Mouse (Mus musculus): ENCODE results near the gene Atp4a. TPM values are rescaled to one million over a fixed set of nuclear protein-coding genes. Genes with fewer than 3 reads are reported as not detected.

Gene Atp4a
- total and polyA plus RNA-seq, 2 experiments from 2014 or later, result 0.04 TPM; not detected in 1

GRCm38 (mm10) chr7:30719669-30720068 lies 7.7 kb downstream of the Atp4a start:
- DNase-seq (ENCODE audit: low spot score) (no peak), ATAC-seq (ENCODE audit: insufficient read depth, low read depth) (no peak)
- Histone ChIP-seq H3K9me3 (replicated peaks; ENCODE audit: control insufficient read depth, low read length) (no peaks in the 10 kb centered on the region), H3K9ac (replicated peaks; ENCODE audit: low read depth, low read length) (no peak overlapping the region), H3K4me3 (ENCODE audit: low read depth, low read length) (no peak overlapping the region), H3K27ac (ENCODE audit: low read depth) (no peak overlapping the region), H3K36me3 (replicated peaks; ENCODE audit: control insufficient read depth, insufficient read depth, low read length) (no peaks in the 10 kb centered on the region), H3K4me2 (ENCODE audit: low read depth, low read length) (no peak overlapping the region), H3K4me1 (ENCODE audit: control insufficient read depth, insufficient read depth) (peaks cover 8% of the 10 kb centered on the region), H3K27me3 (ENCODE audit: control insufficient read depth, insufficient read depth, low read length) (peaks cover 14% of the 10 kb centered on the region)
- TF ChIP-seq EP300 (IDR thresholded peaks at IDR 0.05; ENCODE audit: low read depth) (no peak), CTCF (IDR thresholded peaks at IDR 0.05; ENCODE audit: low read depth) (no peak)
- WGBS, result 89% methylated on average over 5 of the region's 5 CpGs

DNA sequence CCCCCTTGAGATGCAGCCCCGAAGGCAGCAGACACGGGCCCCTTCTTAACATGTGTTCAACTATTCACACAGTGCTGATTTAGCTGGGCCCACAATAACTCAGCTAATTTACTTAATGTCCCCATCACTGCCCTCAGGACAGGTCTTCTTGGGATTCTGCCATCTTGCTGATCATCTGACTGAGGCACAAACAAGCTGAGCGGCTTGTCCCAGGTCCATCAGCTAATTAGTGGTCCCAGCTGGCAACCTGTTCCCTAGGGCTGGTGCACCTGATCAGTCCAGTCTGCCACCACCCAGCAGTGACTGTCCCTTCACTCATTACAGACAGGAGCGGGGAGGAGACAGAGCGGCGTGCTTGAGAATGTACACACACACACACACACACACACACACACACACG lies 9.3 kb downstream of the Atp4a start:
- no peak for TF ChIP-seq EP300 (IDR thresholded peaks at IDR 0.05; ENCODE audit: low read depth)
- no peak for TF ChIP-seq CTCF (IDR thresholded peaks at IDR 0.05; ENCODE audit: low read depth)

DNA sequence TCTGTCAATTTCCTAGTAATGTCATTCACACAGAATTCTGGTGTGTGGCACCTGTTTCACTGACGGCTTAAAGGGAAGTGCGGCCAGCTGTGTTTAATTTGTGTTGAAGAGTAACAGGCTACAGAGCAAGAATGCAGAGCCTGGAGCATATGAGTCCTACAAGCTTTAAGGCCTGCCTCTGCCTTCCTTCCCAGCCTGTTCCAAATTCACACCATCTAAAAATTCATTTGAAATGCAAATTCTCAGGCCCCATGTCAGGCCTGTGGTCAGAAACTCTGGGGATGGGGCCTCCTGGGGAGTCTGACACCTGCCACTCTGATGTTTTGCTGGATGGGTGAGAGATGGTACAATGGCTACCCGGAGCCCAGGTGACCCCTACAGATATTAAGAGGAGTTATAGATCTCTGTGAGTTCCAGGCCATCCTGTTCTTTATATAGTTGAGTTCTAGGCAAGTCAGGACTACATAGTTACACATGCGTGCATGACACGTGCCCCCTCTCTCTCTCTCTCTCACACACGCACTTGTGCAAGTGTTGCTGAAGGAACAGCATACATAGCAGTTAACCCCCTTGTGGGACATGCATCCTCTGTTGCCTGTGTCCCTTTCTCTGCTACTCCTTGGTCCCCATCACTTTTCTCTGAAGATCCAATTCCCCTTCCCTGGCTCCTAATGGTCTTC lies 11.4 kb downstream of the Atp4a start:
- Histone ChIP-seq H3K4me1 (ENCODE audit: control insufficient read depth, insufficient read depth) (peaks cover 3% of the 10 kb centered on the region), H3K4me2 (ENCODE audit: low read depth, low read length) (no peak overlapping the region), H3K9me3 (replicated peaks; ENCODE audit: control insufficient read depth, low read length) (no peaks in the 10 kb centered on the region), H3K36me3 (replicated peaks; ENCODE audit: control insufficient read depth, insufficient read depth, low read length) (peaks cover 18% of the 10 kb centered on the region), H3K4me3 (ENCODE audit: low read depth, low read length) (no peak overlapping the region), H3K9ac (replicated peaks; ENCODE audit: low read depth, low read length) (no peak overlapping the region), H3K27ac (ENCODE audit: low read depth) (no peak overlapping the region), H3K27me3 (ENCODE audit: control insufficient read depth, insufficient read depth, low read length) (no peaks in the 10 kb centered on the region)
- no peak for TF ChIP-seq EP300 (IDR thresholded peaks at IDR 0.05; ENCODE audit: low read depth)
- TF ChIP-seq CTCF (IDR thresholded peaks at IDR 0.05; ENCODE audit: low read depth), result no peak
- no peak for ATAC-seq (ENCODE audit: insufficient read depth, low read depth)
- no peak for DNase-seq (ENCODE audit: low spot score)
- 68% methylated on average over 6 of the region's 6 CpGs for WGBS

More for the DNA sequence above, 9.3 kb downstream of the Atp4a start:
- Histone ChIP-seq H3K9me3 (replicated peaks; ENCODE audit: control insufficient read depth, low read length) (no peaks in the 10 kb centered on the region), H3K27me3 (ENCODE audit: control insufficient read depth, insufficient read depth, low read length) (peaks cover 12% of the 10 kb centered on the region), H3K4me2 (ENCODE audit: low read depth, low read length) (no peak overlapping the region), H3K9ac (replicated peaks; ENCODE audit: low read depth, low read length) (no peak overlapping the region), H3K36me3 (replicated peaks; ENCODE audit: control insufficient read depth, insufficient read depth, low read length) (peaks cover 3% of the 10 kb centered on the region; the same call in 1 of the 2 replicates), H3K4me1 (ENCODE audit: control insufficient read depth, insufficient read depth) (peaks cover 8% of the 10 kb centered on the region), H3K4me3 (ENCODE audit: low read depth, low read length) (no peak overlapping the region), H3K27ac (ENCODE audit: low read depth) (no peak overlapping the region)
- no peak for ATAC-seq (ENCODE audit: insufficient read depth, low read depth)
- 81% methylated on average over 7 of the region's 7 CpGs for WGBS
- DNase-seq (ENCODE audit: low spot score), result no peak

DNA sequence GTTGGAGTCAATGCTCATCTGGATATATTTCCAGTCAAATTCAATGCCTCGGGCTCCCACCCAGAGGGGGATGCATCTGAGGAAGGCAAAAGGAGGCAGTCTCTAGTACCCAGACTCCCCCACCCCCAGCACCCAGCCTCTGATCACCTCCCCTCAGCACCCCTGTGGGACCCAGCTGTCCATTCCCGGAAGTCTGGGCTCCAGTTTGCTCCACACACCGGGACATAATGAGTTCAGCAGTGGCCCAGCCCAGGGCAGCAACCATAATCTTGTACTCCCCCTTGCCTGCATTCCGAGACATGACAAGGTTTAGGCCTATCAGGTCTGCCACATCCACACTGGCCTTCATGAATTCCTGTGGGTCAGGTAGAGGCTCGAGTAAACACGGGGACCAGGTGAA lies 16.2 kb downstream of the Atp4a start:
- Histone ChIP-seq H3K36me3 (replicated peaks; ENCODE audit: control insufficient read depth, insufficient read depth, low read length) (peaks cover 26% of the 10 kb centered on the region), H3K27me3 (ENCODE audit: control insufficient read depth, insufficient read depth, low read length) (no peaks in the 10 kb centered on the region), H3K9ac (replicated peaks; ENCODE audit: low read depth, low read length) (peak overlapping the region; percentile 85), H3K4me2 (ENCODE audit: low read depth, low read length) (peak overlapping the region; percentile 97), H3K27ac (ENCODE audit: low read depth) (no peak overlapping the region), H3K9me3 (replicated peaks; ENCODE audit: control insufficient read depth, low read length) (no peaks in the 10 kb centered on the region), H3K4me3 (ENCODE audit: low read depth, low read length) (no peak overlapping the region), H3K4me1 (ENCODE audit: control insufficient read depth, insufficient read depth) (peaks cover 14% of the 10 kb centered on the region)
- DNase-seq (ENCODE audit: low spot score) (no peak), ATAC-seq (ENCODE audit: insufficient read depth, low read depth) (no peak)
- 75% methylated on average over 6 of the region's 6 CpGs for WGBS
- TF ChIP-seq EP300 (IDR thresholded peaks at IDR 0.05; ENCODE audit: low read depth), result no peak
- no peak for TF ChIP-seq CTCF (IDR thresholded peaks at IDR 0.05; ENCODE audit: low read depth)

DNA sequence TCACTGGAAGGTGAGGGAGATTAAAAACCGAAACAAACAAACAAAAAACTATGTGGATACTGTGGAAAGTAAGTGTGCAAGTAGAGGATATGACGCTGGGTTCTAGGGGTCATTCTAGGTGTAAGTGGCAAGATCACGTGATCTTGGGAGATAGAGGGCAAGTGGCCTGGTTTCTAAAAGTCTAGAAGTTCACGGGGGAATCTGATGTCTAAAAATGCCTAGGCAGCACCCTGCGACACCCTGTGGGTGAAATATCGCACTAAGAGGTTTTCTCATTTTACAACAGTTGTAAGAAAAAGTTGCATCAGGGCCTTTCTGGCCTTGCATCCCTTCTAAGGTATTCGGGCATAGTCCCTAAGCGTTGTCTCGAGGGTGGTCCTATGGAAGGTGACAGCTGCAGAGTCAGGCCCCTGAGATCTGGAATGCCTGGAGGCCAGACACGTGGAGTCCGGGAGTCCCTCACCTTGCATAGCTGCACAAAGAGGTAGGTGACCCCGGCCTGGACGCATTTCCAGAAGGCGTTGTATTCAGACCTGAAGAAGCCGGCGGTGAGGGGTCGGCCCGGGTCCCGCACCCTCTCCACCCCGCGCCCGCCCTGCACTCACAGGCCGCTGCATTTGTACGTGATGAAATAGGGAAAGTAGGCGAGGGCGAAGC lies 16.9 kb downstream of the Atp4a start:
- 5% methylated on average over 26 of the region's 26 CpGs for WGBS
- H3K4me2 ChIP-seq (ENCODE audit: low read depth, low read length), result peak overlapping the region; percentile 97
- peaks cover 32% of the 10 kb centered on the region for H3K36me3 ChIP-seq (replicated peaks; ENCODE audit: control insufficient read depth, insufficient read depth, low read length)
- H3K27ac ChIP-seq (ENCODE audit: low read depth), result peak overlapping the region; percentile 84
- H3K9ac ChIP-seq (replicated peaks; ENCODE audit: low read depth, low read length), result peak overlapping the region; percentile 85
- ATAC-seq (ENCODE audit: insufficient read depth, low read depth) (peak; percentile 18), DNase-seq (ENCODE audit: low spot score) (peak; percentile 47)
- H3K9me3 ChIP-seq (replicated peaks; ENCODE audit: control insufficient read depth, low read length), result no peaks in the 10 kb centered on the region
- peak overlapping the region; percentile 88 for H3K4me3 ChIP-seq (ENCODE audit: low read depth, low read length)
- no peaks in the 10 kb centered on the region for H3K27me3 ChIP-seq (ENCODE audit: control insufficient read depth, insufficient read depth, low read length)
- H3K4me1 ChIP-seq (ENCODE audit: control insufficient read depth, insufficient read depth), result peaks cover 14% of the 10 kb centered on the region
- TF ChIP-seq EP300 (IDR thresholded peaks at IDR 0.05; ENCODE audit: low read depth) (no peak), CTCF (IDR thresholded peaks at IDR 0.05; ENCODE audit: low read depth) (no peak; the same call in 1 of the 2 replicates)
